Mouse (Mus musculus) stomach, embryonic 16.5 days (tissue): Measurements from ENCODE around the gene Gm21783. TPM values are rescaled to one million over a fixed set of nuclear protein-coding genes. Genes with fewer than 3 reads are reported as not detected.
"Not testable (repeated sequence)": the region's sequence is repeated elsewhere in the genome, so short reads cannot be mapped to it uniquely, and the experiment has no call there.

Experiments
- ATAC-seq: fragments of 200-750 bp; cut with Nextera tagmentation; 2 replicates; pipeline ENCODE4 v1.8.0; 2017; ENCODE audit warnings: moderate number of reproducible peaks, moderate TSS enrichment; ENCODE audit not compliant: insufficient read depth, low FRiP score
- H3K27ac ChIP-seq: fragments of 300-500 bp; sonication (generic); 2 replicates; pipeline ENCODE4 v1.5.1; 2014; ENCODE audit warnings: low read length
- H3K27me3 ChIP-seq: fragments of 300-500 bp; sonication (generic); 2 replicates; pipeline ENCODE4 v1.6.1; 2014; ENCODE audit warnings: low read length, control low read depth, mixed read lengths; ENCODE audit not compliant: control insufficient read depth, insufficient read depth
- H3K36me3 ChIP-seq: fragments of 300-500 bp; sonication (generic); 2 replicates; pipeline ENCODE4 v1.6.1; 2014; ENCODE audit warnings: low read length; ENCODE audit not compliant: control insufficient read depth, insufficient read depth
- H3K4me1 ChIP-seq: fragments of 300-500 bp; sonication (generic); 2 replicates; pipeline ENCODE4 v1.6.1; 2014; ENCODE audit warnings: low read length, control low read depth, mixed read lengths; ENCODE audit not compliant: control insufficient read depth, insufficient read depth
- H3K4me2 ChIP-seq: fragments of 300-500 bp; sonication (generic); 2 replicates; pipeline ENCODE4 v1.6.1; 2014; ENCODE audit warnings: low read depth, low read length, mixed read lengths
- H3K4me3 ChIP-seq: fragments of 300-500 bp; sonication (generic); replicated peaks from 2 replicates; pipeline ENCODE4 v1.5.1; 2014; ENCODE audit warnings: mild to moderate bottlenecking, low read length
- H3K9ac ChIP-seq: fragments of 300-500 bp; sonication (generic); 2 replicates; pipeline ENCODE4 v1.6.1; 2014; ENCODE audit warnings: low read length
- H3K9me3 ChIP-seq: fragments of 300-500 bp; sonication (generic); replicated peaks from 2 replicates; pipeline ENCODE4 v1.6.1; 2016; ENCODE audit warnings: low read length, control low read depth; ENCODE audit not compliant: control insufficient read depth
- WGBS: fragments of 180-500 bp; shearing (Covaris S2); extraction: QIAGEN DNeasy Blood & Tissue Kit; methylation state at CpG from one replicate; pipeline ENCODE4 v1.1.7; 2014; 5-methylcytosine and 5-hydroxymethylcytosine counted together
- polyA plus RNA-seq: library from polyadenylated mRNA; unstranded; fragments of >200 nt; fragmentation: Nextera tagmentation; extraction: Ambion mirVana; gene quantifications from 2 replicates; pipeline ENCODE4 v1.2.1, GENCODE M21; 2015

Gm21783 gene
- polyA plus RNA-seq, result not detected in 2 replicates

DNA sequence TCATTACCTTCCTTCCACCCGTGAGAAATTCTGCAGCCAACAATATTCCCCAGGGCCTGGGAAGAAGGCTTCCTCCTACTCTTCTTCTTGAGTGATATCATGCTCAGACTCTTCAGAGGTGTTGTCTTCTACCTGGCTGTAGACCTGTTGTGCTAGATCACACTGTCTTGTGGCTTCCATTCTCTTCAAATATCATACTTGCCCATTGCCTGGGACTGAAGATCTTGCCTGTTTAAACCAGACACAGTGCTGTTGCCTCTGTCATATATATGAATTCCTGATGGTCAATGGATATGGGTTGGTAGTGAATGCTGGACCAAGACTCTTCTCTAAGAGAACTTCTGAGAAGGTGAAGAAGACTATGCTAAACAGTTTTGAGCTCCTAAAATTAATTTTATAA lies at the start of gene Gm21783:
Gm21783 (minus strand) TSS at position 101 of the 400 bp plus-strand sequence.
- H3K9ac ChIP-seq, H3K27ac ChIP-seq, H3K4me3 ChIP-seq, H3K4me2 ChIP-seq, H3K9me3 ChIP-seq, H3K36me3 ChIP-seq, H3K4me1 ChIP-seq, ATAC-seq, H3K27me3 ChIP-seq: not testable (repeated sequence)
- WGBS, result no CpG with 5 or more reads among the region's 1 CpGs
